Mouse (Mus musculus) frontal cortex, postnatal 25 days (tissue): ENCODE measurements at regions not wholly inside any gene's neighbourhood (a gene's known extent, or its start where the extent isn't known, plus 50 kb on each side); places are given as distances from the start of the nearest gene placed in this dataset.

Source experiments
- DNase-seq, 2 experiments: peaks; one replicate each; pipeline ENCODE4 v3.0.0; 2022; ENCODE audit warnings: low spot score in 2 of 2

DNA sequence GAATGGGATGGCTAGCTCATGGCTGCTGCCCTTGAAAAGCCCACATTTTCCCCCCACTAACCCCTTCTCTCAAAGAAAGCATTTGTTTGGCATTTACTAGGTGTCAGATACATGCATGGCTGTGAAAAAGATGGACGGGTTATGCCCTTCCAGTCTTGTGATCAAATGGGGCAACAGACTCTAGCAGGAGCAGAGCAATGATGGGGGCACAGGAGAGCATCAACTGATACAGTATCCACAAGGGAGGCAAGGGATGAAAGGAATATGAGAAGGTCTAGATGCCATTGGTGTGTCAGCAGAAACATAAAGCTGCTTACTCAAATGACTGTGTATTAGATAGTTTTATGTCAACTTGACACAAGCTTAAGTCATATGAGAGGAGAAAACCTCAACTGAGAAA lies 315.9 kb downstream of the Mycn start:
- DNase-seq, result no peak

DNA sequence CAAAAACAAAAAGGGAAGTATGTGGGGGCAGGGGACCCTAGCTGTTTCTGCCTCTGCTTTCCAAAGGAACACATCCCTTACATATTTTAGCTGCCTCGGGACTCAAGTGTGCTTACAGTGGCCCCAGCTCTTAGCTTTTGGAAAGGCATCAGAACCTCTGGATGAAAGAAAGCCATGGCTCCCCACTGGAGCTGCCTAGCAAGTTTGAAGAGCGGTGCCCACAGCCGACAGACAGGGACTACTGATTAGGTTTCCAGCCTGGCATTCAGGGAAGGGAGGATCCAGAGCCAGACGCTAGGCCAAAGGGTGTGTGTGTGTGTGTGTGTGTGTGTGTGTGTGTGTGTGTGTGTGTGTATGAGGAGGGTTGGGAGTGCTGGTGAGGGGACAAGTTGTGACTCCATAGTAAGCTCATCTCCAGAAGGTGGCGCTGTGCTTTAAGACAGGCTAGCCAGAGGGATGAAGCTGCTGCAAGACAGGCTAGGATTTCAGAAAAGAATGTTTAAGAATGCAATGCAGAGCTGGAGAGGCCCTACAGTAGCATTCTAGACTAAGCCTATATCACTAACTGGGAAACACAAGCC lies 318.9 kb downstream of the Mycn start:
- peak; percentile 68 to 72 for DNase-seq

DNA sequence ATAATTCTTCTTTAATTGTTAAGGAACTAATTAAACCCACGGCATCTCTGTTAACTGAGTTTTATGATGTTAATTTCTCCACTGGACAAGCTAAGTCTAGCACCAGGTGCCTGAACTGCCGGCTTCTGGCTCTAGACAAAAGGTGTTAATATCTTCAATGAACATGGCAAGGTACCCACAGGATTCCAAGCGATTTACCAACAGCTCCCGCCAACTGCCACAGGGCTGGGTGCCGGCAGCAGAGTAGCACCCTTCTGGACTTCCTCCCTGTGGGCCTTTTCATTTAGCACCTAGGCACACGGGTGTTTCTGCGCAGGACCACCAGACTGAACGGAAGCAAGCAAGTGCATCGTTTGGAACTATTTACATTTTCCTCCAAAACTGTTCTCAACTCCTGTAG lies 320.2 kb downstream of the Mycn start:
- DNase-seq, result no peak

DNA sequence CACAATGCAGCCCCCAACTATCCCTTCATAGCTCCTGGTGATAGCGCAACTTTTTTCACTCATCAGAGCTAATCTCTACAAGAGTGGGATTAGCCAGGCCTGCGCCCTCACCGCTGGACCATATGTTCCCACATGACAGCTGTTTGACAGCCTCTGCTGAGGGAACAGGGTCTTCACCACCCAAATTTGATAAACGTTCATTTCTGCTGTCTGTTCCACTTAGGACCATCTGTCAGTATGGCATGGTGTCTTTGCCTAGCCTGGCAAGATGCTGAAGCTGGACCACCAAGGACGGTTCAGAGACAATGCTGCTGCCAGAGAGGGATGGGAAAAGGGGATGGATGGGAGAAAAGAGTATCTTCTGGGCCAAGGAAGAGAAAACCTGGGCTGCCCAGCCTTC lies 321.4 kb downstream of the Mycn start:
- no peak for DNase-seq

DNA sequence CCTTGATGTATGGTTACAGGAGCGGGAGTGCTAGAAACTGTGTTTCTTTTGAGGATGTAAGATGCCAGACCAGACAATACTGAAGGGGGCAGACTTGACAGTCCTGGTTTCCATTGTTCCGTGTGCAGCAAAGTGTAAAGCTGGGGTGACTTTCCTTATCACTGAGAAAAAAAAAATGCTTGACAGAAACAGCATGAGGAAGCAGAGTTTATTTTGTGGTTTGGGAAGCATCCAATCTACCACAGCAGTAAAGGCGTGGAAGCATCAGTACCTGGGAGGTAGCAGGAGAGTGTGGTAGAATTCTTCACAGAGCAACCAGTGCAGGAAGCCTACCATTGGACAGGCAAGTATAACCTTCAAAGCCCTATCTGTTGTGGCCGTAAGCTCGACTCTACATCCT lies 322.3 kb downstream of the Mycn start:
- no peak for DNase-seq

DNA sequence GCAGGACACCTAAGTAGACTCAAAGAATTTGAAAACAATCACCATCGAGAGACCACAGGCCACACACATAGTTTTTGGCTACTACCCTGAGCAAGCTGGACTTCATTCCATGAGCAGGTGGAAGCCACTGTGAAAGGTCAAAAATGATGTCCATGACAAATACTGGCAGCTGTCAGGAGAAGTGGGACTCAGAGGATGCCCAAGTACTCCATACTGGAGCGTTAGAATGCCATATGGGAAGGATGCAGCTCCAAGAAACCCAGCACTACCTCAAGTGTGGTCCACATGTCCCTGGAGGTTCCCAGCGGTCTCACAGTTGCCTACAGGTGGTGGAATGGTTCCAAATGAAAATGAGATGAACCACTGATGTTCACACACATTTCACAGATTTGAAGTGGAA lies 329.2 kb downstream of the Mycn start:
- DNase-seq, result no peak

DNA sequence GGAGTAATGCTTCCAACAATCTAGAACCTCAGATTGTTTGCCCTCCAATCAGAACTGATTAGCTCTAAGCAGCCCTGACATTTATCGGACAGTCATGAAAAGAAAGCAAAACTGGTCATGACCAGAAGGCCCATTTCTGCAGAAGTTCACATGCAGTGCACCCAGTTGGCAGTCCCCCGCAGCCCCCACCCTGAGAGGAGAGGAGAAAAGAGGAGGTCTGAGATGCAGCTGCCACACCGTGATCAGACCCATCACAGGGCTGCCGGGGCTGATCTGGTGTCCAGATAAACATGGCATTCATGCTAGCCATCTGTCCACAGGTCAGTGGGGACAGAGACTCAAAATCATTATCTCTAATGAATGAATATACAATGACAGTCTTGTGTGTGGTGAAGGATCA lies 330.9 kb downstream of the Mycn start:
- DNase-seq, result no peak

DNA sequence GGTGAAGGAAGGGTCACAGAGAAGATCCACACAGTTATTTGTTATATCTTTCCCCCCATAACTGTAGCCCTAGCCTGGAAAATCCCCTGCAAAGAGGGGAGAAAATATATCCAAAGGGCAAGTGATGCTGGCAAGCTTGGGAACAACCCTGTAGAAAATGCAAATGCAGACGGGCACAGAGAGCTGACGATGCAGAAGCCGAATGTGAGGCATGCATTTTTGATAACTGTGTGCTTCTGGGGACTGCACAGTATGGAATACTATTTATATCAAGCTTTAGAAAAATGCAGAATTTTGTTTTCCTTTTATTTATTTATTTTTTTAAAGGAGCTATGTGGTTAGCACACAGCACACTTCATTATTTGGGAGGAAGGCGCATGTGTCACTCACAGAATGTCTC lies 333.7 kb downstream of the Mycn start:
- no peak for DNase-seq

DNA sequence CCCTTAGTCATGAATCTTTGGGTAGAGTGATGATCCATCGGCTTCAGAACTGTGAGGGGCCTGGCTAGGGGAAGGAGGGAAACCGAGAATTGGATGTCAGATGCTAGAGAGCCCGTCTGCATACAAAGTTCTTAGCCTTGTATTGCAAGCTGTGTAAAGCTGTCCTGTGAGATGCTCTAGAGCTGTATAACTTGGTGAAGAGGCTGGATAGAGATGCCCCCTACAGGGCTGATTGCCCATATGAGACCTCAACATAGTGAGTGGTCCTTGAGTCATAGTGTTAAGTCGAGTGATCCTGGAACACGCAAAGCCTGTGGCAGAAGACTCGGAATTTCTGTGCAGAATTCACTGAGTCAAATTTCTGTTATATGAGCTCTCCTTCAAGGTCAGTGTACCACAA lies 334.8 kb downstream of the Mycn start:
- DNase-seq, result no peak

DNA sequence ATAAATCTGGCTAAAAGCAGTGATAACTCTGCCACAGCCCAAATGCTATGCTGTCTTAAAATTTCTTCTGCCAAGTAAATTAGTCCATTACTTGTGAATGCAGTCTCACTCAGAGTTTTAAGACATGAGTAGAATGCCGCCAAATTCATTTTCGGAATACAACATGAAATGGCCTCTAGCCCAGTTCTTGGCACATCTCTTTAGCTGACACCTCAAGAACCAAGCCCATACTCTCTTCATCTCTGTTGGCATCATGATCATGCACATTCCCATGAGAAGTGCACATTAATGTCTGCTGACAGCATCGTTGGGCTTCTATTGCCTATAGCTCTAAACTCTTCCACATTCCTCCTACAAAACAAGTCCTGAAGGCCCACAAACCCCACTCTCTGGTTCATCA lies 336.2 kb downstream of the Mycn start:
- no peak for DNase-seq

DNA sequence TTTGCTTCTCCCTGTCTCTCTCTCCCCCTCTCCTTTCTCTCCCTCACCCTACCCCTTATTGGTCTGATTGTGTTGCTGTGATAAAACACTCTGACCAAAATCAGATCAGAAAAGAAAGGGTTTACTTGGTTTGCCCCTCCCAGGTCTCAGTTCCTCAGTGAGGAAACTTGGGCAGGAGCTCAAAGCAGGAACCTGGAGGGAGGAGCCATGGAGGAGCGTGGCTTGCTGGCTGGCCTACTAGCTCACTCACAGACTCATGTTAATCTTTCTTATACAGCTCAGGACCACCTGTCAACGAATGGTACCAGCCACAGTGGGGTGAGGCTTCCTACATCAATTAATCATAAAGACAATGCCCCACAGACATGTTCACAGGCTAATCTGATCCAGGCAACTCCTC lies 339.4 kb downstream of the Fam49a start:
- no peak for DNase-seq

DNA sequence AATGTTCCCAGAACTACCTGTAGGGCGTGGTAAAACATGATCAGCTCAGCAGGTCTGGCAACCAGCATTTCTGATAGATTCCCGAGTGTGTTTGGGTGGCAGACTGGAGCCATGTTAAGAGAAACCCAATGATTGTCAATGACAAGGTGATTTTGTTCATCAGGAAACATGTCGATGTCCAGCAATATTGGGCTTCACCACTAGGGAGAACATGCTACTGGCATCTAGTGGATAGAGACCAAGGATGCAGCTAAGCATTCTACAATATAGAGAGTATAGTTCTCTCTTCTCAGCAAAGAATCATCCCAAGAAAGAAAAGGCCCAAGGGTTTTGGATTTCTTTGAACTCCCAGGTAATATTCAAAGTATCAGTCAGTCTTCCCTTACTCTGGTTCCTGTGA lies 333.5 kb downstream of the Fam49a start:
- DNase-seq, result no peak

DNA sequence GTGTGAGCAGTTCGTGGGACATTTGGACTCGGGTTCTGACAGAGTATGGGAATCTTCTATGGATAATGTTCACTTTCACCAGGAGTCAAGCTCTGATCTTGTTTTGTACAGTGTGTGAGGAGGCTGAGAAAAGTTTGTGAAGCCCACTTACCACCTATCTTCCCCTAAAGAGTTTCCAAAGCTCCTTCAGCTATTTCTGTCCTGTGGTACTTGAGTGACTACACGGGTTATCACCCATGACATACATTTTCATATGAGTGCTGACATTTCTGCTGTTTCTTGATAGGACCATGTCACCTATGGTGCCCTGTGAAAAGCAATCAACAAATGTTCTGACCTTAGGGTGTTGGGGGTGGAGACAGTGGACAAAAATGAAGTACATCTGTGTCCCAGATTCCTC lies 332.6 kb downstream of the Fam49a start:
- no peak for DNase-seq

DNA sequence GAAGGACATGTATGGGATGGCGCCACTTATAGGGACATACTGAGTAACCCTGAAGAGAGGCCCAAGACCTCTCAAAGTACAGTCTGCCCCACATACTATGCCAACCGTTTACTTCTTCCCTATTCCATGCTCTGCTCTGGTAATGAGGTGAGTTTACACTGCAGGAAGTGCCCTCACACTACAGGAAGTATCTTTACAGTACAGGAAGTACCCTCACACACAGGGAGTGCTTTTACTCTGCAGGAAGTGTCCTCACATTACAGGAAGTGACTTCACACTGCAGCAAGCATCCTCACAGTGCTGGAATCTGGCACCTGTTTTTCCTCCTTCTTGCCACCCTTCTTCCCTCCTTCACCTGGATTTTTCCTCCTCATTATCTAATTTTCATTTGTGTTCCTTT lies 331.4 kb downstream of the Fam49a start:
- no peak for DNase-seq

DNA sequence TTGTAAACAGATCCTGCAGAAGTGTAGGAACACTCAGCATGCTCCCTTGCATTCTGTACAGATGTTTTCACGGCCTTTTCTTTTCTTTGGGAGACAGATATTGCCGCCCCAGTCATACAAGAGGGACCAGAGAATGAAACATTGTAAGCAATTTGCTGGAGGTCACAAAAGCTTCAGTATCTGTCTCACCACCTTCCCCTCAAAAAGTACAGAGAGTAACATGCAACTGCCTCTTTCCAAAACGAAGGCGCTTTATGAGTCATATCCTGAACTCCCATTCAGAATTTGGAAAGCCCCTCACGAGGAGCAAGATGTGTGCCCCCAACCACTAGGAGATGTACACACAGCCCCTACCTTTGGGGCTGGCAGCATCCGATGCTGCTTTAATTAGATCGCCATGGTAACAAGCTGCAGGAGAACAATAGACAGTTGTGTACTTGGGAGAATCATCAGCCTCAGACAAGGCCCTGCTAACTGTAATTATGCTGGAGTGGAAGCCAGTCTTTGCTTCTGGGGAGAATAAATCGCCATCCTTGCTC lies 328.9 kb downstream of the Fam49a start:
- no peak for DNase-seq

DNA sequence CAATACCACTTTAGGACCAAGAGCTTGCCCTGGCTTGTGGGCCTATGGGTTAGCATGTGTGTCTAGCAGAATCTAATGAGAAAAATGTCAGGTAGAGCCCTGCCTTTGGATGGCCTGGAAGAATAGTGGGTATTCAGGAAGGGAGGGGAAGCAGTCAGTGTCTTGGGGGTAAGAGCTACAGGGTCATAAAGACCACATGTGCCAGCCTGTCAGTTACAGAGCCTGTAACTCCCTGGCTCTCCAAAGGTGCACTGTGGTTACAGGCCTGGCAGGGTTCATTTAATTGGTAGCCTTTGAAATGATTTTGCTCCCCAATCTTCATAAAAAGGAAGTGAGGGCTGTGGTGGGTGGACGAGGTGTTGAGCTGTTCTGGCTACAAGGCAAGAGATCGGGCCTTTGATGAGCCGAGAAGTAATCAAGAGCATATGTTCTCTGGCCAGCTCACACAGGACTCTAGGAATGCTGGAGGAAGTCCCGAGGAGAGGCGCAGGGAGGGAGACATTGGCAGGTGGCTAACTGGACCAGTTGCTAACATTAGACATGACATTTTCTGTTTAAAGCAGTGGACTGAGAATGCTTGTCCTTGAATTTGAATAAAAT lies 326.9 kb downstream of the Fam49a start:
- no peak for DNase-seq

DNA sequence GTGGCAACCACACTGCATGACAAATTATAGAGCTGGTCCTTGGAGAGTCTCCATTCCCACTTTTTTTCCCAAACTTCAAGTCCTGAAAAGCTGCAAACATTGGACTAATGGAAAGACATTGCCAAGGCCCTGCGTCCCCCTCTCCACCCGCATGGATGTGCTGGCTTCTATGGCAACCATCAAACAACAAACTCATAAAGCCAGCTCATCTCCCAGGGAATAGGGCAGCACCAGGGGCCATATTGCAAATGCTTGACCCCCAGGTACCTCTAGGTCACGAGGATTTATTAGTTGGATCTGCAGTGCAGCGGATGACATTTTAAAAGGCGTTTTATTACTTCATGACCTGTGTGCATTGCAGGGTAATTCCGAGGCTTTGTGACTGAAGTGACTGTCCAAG lies 324.5 kb downstream of the Fam49a start:
- DNase-seq, result no peak

DNA sequence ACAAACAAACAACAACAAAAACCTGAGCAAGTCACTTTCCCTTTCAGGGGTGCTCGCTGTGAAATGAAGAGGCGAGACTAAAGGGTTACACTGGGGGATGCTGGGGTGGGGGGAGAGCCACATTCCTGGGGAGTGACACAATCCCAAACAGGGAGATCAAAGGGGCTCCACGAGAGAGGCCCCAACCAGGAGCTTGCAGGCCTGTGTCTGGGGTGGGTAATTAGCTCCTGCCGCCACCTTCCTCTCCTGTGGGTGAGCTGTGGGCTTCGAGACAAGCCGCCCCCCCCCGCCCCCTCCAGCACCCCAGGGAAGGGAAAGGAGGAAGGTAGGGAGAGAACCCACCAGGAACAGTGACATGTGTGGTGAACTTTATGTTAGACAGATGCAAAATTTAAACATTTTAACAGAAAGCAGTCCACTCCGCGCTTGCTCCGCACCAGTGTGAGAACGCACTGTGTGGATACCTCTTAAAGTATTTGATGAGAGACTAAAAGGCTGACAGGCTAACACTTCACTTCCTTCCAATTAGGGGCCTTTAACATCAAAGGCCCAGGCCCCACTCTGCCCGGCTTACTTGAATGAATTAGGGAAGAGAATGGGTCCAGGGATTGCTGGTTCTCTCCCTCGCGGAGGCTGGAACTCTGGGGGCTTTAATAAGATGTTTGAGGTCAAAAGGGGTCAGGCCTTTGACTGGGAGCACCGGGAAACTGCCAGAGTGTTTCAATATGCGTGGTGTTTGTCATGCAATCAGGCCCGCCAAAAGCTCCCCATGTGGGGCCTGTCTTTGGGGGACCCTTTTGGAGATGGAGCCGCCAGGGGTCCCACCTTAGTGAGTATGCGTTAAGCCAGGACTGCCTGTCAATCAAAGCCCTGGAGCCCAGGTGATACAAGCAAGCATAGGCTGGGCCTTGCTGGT lies 319.6 kb downstream of the Fam49a start:
- DNase-seq, result no peak

DNA sequence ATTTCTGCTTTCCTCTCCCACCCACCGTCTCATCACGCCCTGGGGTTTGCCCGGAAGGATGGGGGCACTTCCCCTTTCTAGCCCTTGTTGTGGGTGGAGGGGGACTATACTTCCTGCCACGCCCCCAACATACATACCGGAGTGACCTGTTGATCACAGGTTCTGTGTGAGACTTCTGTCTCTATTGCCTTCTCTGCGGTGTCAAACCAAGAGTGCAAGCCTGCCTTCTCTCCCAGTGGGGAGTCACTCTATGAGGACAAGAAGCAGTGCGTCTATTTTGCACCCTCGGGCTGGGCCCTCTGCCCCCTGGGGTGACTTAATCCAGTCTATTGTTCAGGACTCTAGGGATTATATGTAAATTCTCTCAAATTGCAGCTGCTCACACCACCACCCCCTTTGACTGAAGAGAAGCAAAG lies 318.8 kb downstream of the Fam49a start:
- no peak for DNase-seq

DNA sequence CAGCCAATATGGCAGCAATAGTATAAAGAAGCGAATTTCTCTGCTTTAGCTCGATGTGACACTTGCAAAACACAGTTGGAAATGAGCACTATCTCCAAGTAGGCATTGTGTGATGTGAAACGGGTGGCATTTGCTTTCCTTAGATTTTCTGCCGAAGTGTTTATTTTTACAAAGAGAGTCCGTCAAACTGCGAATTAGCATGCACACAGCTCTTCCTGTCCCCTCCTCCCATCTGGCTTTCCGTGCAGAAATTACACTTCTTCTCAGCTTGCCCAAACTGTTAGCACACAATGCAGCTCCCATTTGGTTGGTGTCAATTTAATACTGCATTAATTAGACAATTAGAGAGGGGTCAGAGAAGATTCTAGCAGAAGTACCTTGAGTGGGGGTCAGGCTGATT lies 316.3 kb downstream of the Fam49a start:
- DNase-seq, result no peak

DNA sequence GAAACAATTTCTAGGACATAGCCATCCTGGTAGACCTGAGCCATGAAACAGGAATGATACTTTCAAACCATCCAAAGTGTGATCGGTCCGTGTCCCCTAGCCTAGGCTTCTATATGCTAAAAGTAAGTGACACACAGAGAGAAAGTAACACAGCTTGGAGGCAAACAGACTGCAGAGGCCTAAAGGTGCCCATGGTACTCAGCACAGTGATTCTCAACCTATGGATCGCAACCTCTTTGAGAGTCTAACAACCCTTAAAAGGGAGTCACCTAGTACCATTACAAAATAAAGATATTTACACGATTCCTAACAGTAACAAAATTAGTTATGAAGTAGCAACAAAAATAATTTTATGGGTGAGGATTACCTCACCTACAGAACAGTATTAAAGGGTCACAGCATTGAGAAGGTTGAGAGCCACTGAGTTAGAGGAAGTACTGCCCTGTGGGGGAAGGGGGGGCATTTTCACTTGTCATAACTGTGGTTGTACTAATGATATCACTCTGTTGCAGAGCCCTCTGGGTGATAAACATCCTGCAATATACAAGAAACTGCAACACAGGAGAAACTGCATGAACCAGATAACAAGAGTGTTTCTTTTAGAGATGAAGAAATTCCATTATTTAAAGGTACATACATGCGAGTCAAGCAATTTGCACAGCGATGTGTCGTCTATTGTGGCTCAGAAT lies 308.8 kb downstream of the Fam49a start:
- DNase-seq, result no peak

DNA sequence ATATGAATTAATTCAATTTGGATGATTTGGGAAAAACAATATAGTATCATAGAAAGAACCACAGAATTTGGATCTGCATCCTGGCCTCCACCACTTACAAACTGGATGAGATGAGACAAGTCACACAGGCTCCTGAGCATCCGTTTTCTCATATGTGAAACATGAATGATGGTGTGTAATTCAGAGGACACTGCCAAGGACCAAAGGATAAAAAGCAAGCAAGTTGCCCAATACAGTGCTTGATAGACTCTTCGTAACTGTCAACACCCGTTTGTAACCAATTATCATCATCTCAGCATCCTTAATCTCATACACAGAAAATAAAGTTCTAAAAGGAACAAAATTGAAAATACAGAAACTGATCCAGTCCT lies 305.8 kb downstream of the Fam49a start:
- DNase-seq, result no peak
